Mouse (Mus musculus) limb, embryonic 12.5 days (tissue): ENCODE measurements at regions not wholly inside any gene's neighbourhood (a gene's known extent, or its start where the extent isn't known, plus 50 kb on each side); places are given as distances from the start of the nearest gene placed in this dataset.
"Not testable (repeated sequence)": the region's sequence is repeated elsewhere in the genome, so short reads cannot be mapped to it uniquely, and the experiment has no call there.

Experiments used
- ATAC-seq: fragments of 200-750 bp; cut with Nextera tagmentation; 2 replicates; pipeline ENCODE4 v1.8.0; 2017; ENCODE audit warnings: low read depth, moderate TSS enrichment; ENCODE audit not compliant: insufficient number of reproducible peaks, insufficient read depth, low FRiP score, low TSS enrichment
- H3K27ac ChIP-seq: fragments of 300-500 bp; sonication (generic); 2 replicates; pipeline ENCODE4 v1.5.1; 2016; ENCODE audit warnings: mild to moderate bottlenecking, moderate library complexity
- H3K27me3 ChIP-seq: fragments of 300-500 bp; sonication (generic); 2 replicates; pipeline ENCODE4 v1.6.1; 2016; ENCODE audit warnings: mild to moderate bottlenecking, moderate library complexity
- H3K36me3 ChIP-seq: fragments of 300-500 bp; sonication (generic); 2 replicates; pipeline ENCODE4 v1.6.1; 2016; ENCODE audit warnings: mild to moderate bottlenecking, moderate library complexity
- H3K4me1 ChIP-seq: fragments of 300-500 bp; sonication (generic); replicated peaks from 2 replicates; pipeline ENCODE4 v1.6.1; 2016
- H3K4me2 ChIP-seq: fragments of 300-500 bp; sonication (generic); 2 replicates; pipeline ENCODE4 v1.6.1; 2016; ENCODE audit warnings: mild to moderate bottlenecking, moderate library complexity
- H3K4me3 ChIP-seq: fragments of 300-500 bp; sonication (generic); replicated peaks from 2 replicates; pipeline ENCODE4 v1.5.1; 2016; ENCODE audit warnings: mild to moderate bottlenecking
- H3K9ac ChIP-seq: fragments of 300-500 bp; sonication (generic); replicated peaks from 2 replicates; pipeline ENCODE4 v1.6.1; 2016; ENCODE audit warnings: mild to moderate bottlenecking, moderate library complexity
- H3K9me3 ChIP-seq: fragments of 300-500 bp; sonication (generic); 2 replicates; pipeline ENCODE4 v1.6.1; 2016; ENCODE audit warnings: mild to moderate bottlenecking, moderate library complexity
- WGBS: fragments of 180-500 bp; shearing (Covaris S2); methylation state at CpG from one replicate; pipeline ENCODE4 v1.1.7; 2016; 5-methylcytosine and 5-hydroxymethylcytosine counted together

- no peak for ATAC-seq
- Histone ChIP-seq H3K27me3 (no peaks in the 10 kb centered on the region), H3K27ac (no peak overlapping the region), H3K36me3 (no peaks in the 10 kb centered on the region), H3K9me3 (no peaks in the 10 kb centered on the region), H3K4me3 (no peak overlapping the region), H3K4me2 (no peak overlapping the region), H3K4me1 (no peaks in the 10 kb centered on the region), H3K9ac (no peak overlapping the region)
- WGBS, result 75% methylated on average over 3 of the region's 3 CpGs
Observed at GRCm38 (mm10) chr16:89718921-89719320, 147.9 kb upstream of the Krtap11-1 start.

GRCm38 (mm10) chr16:89715716-89716115 is 144.7 kb upstream of the Krtap11-1 start:
- H3K4me2 ChIP-seq, H3K27me3 ChIP-seq, H3K4me1 ChIP-seq, H3K27ac ChIP-seq, H3K4me3 ChIP-seq, H3K36me3 ChIP-seq, H3K9me3 ChIP-seq, H3K9ac ChIP-seq, ATAC-seq: not testable (repeated sequence)
- WGBS, result 94% methylated on average over 8 of the region's 8 CpGs

- 0 out of 2 replicates have a peak, but pooled peaks cover 10% of the 10 kb centered on the region for H3K4me1 ChIP-seq
- 0 out of 2 replicates have a peak, but pooled peaks cover under 1% of the 10 kb centered on the region for H3K9me3 ChIP-seq
- H3K27ac ChIP-seq, result no peak overlapping the region
- H3K4me2 ChIP-seq, result no peak overlapping the region
- 34% methylated on average over 6 of the region's 6 CpGs for WGBS
- H3K4me3 ChIP-seq, result no peak overlapping the region
- no peaks in the 10 kb centered on the region for H3K36me3 ChIP-seq
- no peak for ATAC-seq
- H3K9ac ChIP-seq, result no peak overlapping the region
- no peaks in the 10 kb centered on the region for H3K27me3 ChIP-seq
Observed at GRCm38 (mm10) chr16:89704316-89704715, 133.3 kb upstream of the Krtap11-1 start.

- ATAC-seq, result no peak
- H3K9me3 ChIP-seq, result no peaks in the 10 kb centered on the region
- H3K4me3 ChIP-seq, result no peak overlapping the region
- H3K9ac ChIP-seq, result no peak overlapping the region
- no peaks in the 10 kb centered on the region for H3K27me3 ChIP-seq
- H3K4me2 ChIP-seq, result no peak overlapping the region
- H3K36me3 ChIP-seq, result no peaks in the 10 kb centered on the region
- WGBS, result 54% methylated on average over 10 of the region's 10 CpGs
- H3K4me1 ChIP-seq, result 0 out of 2 replicates have a peak, but pooled peaks cover 11% of the 10 kb centered on the region
- no peak overlapping the region for H3K27ac ChIP-seq
Observed at GRCm38 (mm10) chr16:89703158-89703557, 132.2 kb upstream of the Krtap11-1 start.

GRCm38 (mm10) chr16:89702406-89702805 is 131.4 kb upstream of the Krtap11-1 start:
- Histone ChIP-seq H3K4me2 (no peak overlapping the region), H3K9me3 (no peaks in the 10 kb centered on the region), H3K27me3 (no peaks in the 10 kb centered on the region), H3K9ac (no peak overlapping the region), H3K4me1 (0 out of 2 replicates have a peak, but pooled peaks cover 11% of the 10 kb centered on the region), H3K36me3 (no peaks in the 10 kb centered on the region), H3K27ac (no peak overlapping the region), H3K4me3 (no peak overlapping the region)
- WGBS, result 94% methylated on average over 2 of the region's 2 CpGs
- ATAC-seq, result no peak; the same call in 1 of the 2 replicates

GRCm38 (mm10) chr16:89701741-89702140 is 130.8 kb upstream of the Krtap11-1 start:
- H3K9ac ChIP-seq, result no peak overlapping the region
- H3K4me3 ChIP-seq, result no peak overlapping the region
- no peaks in the 10 kb centered on the region for H3K36me3 ChIP-seq
- no peak overlapping the region for H3K27ac ChIP-seq
- no peak overlapping the region for H3K4me2 ChIP-seq
- no peaks in the 10 kb centered on the region for H3K27me3 ChIP-seq
- no peak for ATAC-seq
- H3K4me1 ChIP-seq, result 0 out of 2 replicates have a peak, but pooled peaks cover 11% of the 10 kb centered on the region
- WGBS, result 87% methylated on average over 8 of the region's 8 CpGs
- H3K9me3 ChIP-seq, result no peaks in the 10 kb centered on the region

- peak; percentile 26; the same call in 1 of the 2 replicates for ATAC-seq
- H3K9ac ChIP-seq, result no peak overlapping the region
- no peaks in the 10 kb centered on the region for H3K9me3 ChIP-seq
- no peaks in the 10 kb centered on the region for H3K36me3 ChIP-seq
- no peak overlapping the region for H3K4me2 ChIP-seq
- H3K27me3 ChIP-seq, result no peaks in the 10 kb centered on the region
- H3K27ac ChIP-seq, result peak overlapping the region; percentile 20; the same call in 1 of the 2 replicates
- WGBS, result 21% methylated on average over 2 of the region's 2 CpGs
- no peak overlapping the region for H3K4me3 ChIP-seq
- 0 out of 2 replicates have a peak, but pooled peaks cover 11% of the 10 kb centered on the region for H3K4me1 ChIP-seq
Observed at GRCm38 (mm10) chr16:89699710-89700109, 128.7 kb upstream of the Krtap11-1 start.

- H3K9me3 ChIP-seq, result no peaks in the 10 kb centered on the region
- H3K27ac ChIP-seq, result no peak overlapping the region
- H3K27me3 ChIP-seq, result no peaks in the 10 kb centered on the region
- H3K4me3 ChIP-seq, result no peak overlapping the region
- H3K36me3 ChIP-seq, result no peaks in the 10 kb centered on the region
- 79% methylated on average over 4 of the region's 4 CpGs for WGBS
- ATAC-seq, result no peak
- H3K4me2 ChIP-seq, result no peak overlapping the region
- H3K4me1 ChIP-seq, result 0 out of 2 replicates have a peak, but pooled peaks cover 7% of the 10 kb centered on the region
- H3K9ac ChIP-seq, result no peak overlapping the region
Observed at GRCm38 (mm10) chr16:89695833-89696232, 124.8 kb upstream of the Krtap11-1 start.

GRCm38 (mm10) chr16:89695406-89695805 is 124.4 kb upstream of the Krtap11-1 start:
- ATAC-seq, result no peak
- no peaks in the 10 kb centered on the region for H3K9me3 ChIP-seq
- H3K9ac ChIP-seq, result no peak overlapping the region
- H3K27me3 ChIP-seq, result no peaks in the 10 kb centered on the region
- H3K4me2 ChIP-seq, result no peak overlapping the region
- WGBS, result 70% methylated on average over 7 of the region's 7 CpGs
- no peak overlapping the region for H3K27ac ChIP-seq
- no peak overlapping the region for H3K4me3 ChIP-seq
- H3K36me3 ChIP-seq, result no peaks in the 10 kb centered on the region
- H3K4me1 ChIP-seq, result 0 out of 2 replicates have a peak, but pooled peaks cover 7% of the 10 kb centered on the region

GRCm38 (mm10) chr16:89693321-89693720 is 122.3 kb upstream of the Krtap11-1 start:
- no peaks in the 10 kb centered on the region for H3K9me3 ChIP-seq
- H3K9ac ChIP-seq, result no peak overlapping the region
- H3K4me3 ChIP-seq, result no peak overlapping the region
- no peak for ATAC-seq
- no peaks in the 10 kb centered on the region for H3K27me3 ChIP-seq
- no peak overlapping the region for H3K4me2 ChIP-seq
- no peaks in the 10 kb centered on the region for H3K4me1 ChIP-seq
- no peaks in the 10 kb centered on the region for H3K36me3 ChIP-seq
- 86% methylated on average over 10 of the region's 10 CpGs for WGBS
- H3K27ac ChIP-seq, result no peak overlapping the region

- WGBS, result 93% methylated on average over 6 of the region's 6 CpGs
Observed at GRCm38 (mm10) chr16:89679438-89679837, 108.5 kb upstream of the Krtap11-1 start.

GRCm38 (mm10) chr16:89678446-89679015 is 107.5 kb upstream of the Krtap11-1 start:
- no peak overlapping the region for H3K4me2 ChIP-seq
- no peak overlapping the region for H3K9ac ChIP-seq
- WGBS, result 71% methylated on average over 6 of the region's 6 CpGs
- ATAC-seq, result no peak
- H3K4me1 ChIP-seq, result no peaks in the 10 kb centered on the region
- no peak overlapping the region for H3K4me3 ChIP-seq
- H3K9me3 ChIP-seq, result no peaks in the 10 kb centered on the region
- no peaks in the 10 kb centered on the region for H3K36me3 ChIP-seq
- no peak overlapping the region for H3K27ac ChIP-seq
- no peaks in the 10 kb centered on the region for H3K27me3 ChIP-seq

More at GRCm38 (mm10) chr16:89679438-89679837, 108.5 kb upstream of the Krtap11-1 start:
- H3K9ac ChIP-seq, result no peak overlapping the region
- H3K27ac ChIP-seq, result no peak overlapping the region
- peak; percentile 56; the same call in 1 of the 2 replicates for ATAC-seq
- H3K9me3 ChIP-seq, result no peaks in the 10 kb centered on the region
- no peak overlapping the region for H3K4me2 ChIP-seq
- no peaks in the 10 kb centered on the region for H3K4me1 ChIP-seq
- no peaks in the 10 kb centered on the region for H3K36me3 ChIP-seq
- no peak overlapping the region for H3K4me3 ChIP-seq
- H3K27me3 ChIP-seq, result no peaks in the 10 kb centered on the region
